Mouse (Mus musculus): ENCODE data around the gene Pagr1a.

Pagr1a gene

DNA sequence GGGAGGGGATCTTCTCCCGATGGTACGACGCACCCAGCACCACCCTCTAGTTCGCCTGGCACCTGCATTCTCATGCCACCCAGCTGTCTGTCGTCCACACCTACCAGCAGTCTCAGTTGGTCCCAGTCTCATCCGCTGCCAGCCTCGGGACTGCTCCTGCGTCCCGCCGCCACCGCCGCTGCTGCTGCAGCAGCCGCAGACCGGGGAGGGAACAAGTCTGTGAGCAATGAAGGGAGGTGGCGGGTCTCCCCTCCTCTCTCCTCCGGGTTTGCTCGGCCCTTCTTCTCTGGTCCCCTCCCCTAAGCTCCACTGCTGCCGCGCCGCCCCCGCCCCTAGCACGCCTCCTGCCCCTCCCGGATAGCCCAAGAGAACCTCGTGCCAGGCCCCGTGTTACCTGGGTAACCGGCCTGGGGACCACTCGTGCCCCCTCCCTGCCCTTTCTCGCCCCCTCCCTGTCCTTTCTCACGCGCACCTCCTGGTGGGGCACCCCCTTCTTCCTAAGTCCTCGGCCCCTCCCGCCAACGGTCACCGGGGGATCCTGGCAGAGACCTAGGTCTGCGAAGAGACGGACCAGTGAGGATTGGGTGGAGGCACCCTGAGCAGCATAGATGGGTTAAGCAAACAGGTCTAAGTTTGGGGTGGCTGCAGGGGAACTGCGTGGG is 3.9 kb upstream of the Pagr1a start, which contains the start of the genes Gm42742 and Prrt2:
TSS of gene Gm42742 (minus strand) at position 197 of the 662 bp plus-strand sequence.
TSS of gene Prrt2 (minus strand) at position 311 of the 662 bp plus-strand sequence.
- DNase-seq (ENCODE audit: low spot score), result peak; percentile 55

DNA sequence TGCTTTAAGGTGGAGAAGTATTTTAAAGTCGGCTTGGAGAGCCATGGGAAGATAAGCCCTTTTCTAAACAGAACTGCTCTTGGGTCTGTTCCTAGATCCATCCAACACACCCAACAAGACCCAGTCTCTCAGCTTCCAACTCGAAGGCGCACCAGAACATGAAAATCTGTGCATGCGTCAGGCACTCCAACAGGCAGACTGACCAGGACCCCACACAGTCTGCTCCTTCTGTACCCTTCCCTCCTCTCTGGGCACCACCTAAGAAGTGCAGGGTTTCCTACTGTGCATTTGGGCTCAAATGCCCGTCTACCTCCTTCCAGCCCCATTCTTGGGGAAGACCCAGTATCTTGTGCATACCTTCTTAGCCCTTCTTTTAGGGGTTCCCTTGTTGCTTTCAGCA is 3.3 kb upstream of the Pagr1a start:
- DNase-seq (ENCODE audit: low spot score), result no peak

DNA sequence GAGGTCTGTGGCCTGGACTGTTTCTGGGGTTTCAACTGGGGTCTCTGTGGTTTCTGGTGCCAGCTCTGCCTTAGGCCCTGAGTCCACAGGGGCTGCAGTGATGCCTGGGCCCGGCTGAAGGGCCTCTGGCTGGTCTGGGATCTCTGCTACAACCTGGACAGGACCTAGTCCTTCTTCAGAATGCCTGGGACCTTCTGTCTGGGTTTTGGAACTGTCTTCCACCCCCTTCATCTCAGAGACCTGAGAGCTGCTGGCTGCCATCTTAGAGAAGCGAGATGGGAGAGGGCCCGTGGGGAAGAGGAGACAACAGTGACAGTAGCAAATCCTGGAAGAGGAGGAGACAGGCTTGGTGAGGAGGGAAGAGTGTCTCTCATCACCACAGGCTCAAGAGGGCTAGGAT is 2.9 kb upstream of the Pagr1a start:
- DNase-seq (ENCODE audit: low spot score), result no peak

DNA sequence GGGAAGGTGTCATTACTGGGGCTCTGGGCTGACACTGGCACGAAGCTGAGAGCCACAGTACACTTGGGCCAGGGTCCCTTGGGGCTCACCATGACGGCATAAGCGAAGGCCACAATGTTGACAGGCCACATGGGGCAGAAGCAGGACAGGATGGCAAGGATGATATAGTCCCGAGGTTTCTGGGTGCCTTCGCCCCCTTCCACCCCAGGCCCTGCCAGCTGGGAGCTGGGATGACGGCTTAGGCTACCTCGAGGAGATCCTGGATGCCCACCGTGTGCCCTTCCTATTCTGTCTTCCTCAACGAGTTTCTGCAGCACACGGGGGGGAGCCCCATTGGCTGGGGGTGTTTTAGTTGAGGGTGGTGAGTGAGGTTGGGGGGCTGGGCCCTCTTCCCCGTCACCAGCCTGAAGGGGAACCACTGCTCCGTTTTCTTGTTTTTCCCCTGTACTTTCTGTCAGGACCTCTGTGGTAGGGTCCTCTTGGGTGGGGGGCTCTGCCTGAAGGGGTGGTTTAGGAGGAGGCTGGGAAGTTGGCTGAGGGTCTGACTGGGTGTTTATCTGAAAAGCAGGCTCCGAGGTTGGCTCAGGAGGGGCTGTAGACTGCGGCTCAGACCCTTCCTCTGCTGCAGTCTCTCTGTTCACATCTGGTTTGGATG is 2.3 kb upstream of the Pagr1a start:
- no peak for DNase-seq (ENCODE audit: low spot score)

DNA sequence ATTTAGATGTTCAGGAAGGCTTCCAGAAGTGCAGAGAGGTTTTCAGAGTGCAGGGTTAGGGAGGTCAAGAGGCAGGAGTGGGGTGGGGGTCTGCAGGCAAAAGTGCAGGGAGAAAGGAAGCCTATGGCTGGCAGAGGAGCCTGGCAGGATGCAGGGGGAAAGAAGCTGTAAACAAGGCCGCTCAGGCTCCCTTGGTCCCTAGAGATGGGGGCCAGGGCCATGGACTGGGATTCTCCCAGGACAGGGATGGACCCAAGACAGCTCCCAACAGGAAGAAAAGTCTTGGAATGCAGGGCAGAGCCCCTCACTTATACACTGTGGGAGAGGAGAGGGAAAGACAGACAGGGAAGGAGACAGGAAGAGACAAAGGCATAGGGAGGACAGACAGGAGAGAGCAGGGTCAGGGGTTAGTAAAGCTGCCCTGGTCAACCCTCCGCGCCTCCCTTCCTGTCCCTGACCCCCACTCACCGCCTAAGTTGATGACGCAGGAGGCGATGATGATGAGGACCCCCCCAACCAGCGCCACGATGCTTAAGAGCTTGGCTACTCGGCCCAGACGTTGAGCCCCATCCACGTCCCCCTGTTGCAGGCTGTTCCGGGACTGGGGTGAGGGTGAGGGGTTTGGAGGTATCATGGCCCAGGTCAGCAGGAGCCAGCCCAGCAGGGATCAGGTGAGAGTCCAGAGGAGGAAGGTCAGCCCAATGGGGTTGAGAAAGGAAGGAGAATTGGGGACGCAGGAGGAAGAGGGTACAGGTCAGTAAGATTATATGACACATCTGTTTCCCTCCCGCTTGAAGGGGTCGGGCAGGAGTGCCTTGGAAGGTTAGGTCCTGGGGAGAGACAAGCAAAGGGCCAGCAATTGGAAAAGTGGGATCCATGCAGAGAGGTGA is 1.5 kb upstream of the Pagr1a start:
- no peak for DNase-seq (ENCODE audit: low spot score)

DNA sequence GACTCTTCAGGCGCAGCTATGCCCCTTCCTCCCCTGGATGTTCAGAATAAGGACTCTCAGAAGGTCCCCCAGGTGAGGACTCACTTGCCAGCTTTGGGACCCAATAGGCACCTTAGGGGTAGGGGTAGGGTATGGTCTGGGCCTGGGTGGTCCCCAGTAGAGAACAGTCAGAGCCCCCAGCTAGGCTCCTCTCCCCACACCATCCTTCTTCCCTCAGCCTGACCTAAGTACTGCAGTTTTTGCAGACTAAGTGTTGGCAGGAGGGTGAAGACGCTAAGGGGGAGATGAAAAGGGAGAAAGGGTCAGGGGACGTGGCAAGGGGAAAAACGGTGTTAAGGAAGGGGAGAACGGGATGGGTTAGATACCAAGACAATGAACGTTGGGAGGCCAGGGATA is 796 bp upstream of the Pagr1a start:
- DNase-seq (ENCODE audit: low spot score), result no peak

DNA sequence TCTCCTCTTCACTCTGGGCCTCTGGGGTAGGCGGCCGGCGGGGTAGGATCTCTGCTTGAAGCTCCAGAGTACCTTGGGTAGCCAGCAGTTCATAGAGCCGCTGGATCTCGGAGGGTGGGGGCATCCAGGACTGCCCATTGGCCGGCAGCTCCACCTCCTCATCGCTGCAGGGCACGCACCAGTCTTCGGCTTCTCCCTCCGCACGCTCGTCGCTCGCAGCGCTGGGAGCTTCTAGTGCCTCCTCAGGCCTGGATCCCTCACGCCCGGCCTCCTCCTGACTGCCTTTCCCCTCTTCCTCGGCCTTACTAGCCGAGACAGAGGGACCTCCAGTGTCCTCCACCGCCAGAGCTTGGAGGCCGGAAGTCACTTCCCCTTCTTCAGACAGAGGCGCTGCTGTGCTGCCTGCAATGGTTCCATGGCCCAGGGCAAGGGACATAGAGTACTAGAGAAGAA is 640 bp downstream of the Pagr1a start:
- DNase-seq (ENCODE audit: low spot score), result peak; percentile 43

DNA sequence TGATC is 869 bp downstream of the Pagr1a start, which contains the start of gene Pagr1b:
TSS of gene Pagr1b (minus strand) at position 4 of the 5 bp plus-strand sequence.
- no peak for DNase-seq (ENCODE audit: low spot score)

DNA sequence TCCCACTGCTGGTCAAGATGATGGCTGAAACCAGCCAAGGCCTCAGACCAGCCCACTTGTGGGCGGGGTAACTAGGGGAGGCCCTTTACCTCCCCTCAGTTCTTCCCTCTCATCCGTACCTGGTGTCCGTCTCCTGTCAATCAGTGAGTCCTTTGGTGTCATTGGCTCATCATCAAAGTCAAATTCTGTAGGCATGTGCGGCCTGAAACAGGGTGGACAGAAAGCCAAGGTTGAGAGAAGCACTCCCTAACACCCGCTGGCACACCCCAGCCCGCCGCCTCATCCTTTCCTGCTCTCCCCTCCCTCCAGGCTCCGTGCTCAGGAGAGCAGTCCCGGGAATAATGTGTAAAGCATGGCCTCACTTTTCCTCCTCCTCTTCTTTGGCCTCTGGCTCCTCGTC is 1.1 kb downstream of the Pagr1a start:
- no peak for DNase-seq (ENCODE audit: low spot score)

DNA sequence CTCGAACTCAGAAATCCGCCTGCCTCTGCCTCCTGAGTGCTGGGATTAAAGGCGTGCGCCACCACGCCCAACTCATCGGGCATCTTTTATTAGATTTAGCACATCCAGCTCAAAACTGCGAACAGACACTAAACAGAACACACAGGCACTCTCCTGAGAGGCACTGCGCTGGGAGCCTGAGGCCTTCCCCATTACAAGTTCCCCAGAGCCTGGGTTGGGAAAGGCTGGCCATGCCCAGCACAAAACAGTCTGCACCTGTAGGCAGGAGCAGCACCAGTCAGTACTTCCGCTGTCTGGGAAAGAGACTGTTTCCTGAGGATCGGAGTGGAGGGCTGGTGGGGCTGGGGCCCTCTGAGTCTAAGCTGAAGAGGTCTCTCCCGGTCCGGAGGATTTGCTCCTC is 2.2 kb downstream of the Pagr1a start:
- no peak for DNase-seq (ENCODE audit: low spot score)

DNA sequence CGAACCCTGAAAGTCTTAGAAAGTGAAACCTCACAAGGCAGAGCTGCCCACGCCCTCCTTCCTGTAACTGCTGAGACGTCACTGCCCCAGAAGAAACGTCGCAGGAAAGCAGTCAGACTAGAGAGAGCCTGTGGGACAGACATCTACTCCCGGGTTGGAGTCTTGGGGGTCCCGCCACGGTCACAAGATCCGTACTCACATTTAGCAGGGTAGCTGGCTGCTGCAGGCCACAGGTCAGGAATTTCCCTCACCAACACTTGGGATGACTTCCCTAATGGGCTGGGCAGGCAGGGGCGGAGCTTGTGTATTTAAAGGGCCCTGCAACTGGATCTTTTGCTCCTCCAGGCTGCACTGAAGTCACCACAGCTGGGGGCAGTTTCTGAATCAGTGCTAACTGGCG is 2.8 kb downstream of the Pagr1a start, which contains the start of gene Mvp:
TSS of gene Mvp (minus strand) at position 302 of the 400 bp plus-strand sequence.
- DNase-seq (ENCODE audit: low spot score), result no peak

DNA sequence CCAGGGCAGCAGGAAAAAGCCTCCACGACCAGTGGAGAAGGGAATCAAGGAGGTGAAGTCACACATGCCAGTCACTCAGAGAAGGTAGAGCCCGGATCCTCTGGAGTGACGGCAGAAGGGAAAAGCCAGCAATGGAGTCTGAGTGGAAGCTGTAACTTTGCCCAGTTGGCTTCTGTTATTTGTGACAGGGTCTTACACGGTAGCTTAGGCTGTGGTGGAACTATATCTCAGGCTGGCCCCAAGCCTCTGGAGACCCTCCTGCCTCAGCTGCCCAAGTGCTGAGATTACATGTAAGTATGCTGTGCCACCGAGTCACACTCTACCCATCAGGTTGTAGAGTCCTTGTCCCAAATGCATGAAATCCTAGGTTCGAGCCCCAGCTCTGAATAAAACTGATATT is 3.8 kb downstream of the Pagr1a start:
- no peak for DNase-seq (ENCODE audit: low spot score)

DNA sequence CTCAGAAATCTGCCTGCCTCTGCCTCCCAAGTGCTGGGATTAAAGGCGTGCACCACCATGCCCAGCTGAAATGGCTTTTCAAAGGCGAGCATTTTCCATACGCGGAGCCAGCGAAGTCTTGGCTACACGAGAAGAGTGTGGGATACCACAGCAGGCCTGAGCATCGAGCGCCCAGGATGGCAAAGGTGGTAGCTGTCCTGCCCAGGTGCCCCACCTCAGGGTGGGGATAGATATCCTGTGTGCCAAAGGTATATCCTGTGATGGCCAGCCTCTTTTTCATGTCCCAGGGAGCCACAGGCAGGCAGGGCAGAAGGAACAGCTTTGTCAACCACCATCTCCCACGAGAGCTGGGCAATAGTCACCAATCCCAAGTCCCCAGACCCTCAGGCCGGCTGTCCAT is 4.3 kb downstream of the Pagr1a start:
- no peak for DNase-seq (ENCODE audit: low spot score)

DNA sequence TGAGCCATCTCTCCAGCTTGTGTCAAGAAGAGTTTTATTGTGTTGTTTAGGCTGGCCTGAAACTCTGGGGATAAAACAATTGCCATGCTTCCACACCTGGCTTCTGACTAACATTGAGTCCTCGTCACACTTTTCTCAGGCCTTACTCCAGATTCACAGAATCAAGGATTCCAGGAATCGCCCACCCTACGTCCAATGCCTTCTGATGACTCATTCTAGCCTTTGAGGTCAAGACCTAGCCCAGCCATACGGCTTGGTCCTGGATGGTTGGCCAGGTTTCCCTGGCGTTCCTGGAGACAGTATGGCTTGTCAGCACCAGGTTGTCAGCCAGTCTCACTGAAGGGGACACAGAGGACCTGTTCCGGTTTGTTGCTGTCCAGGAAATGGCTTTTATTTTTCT is 4.8 kb downstream of the Pagr1a start:
- DNase-seq (ENCODE audit: low spot score), result no peak

DNA sequence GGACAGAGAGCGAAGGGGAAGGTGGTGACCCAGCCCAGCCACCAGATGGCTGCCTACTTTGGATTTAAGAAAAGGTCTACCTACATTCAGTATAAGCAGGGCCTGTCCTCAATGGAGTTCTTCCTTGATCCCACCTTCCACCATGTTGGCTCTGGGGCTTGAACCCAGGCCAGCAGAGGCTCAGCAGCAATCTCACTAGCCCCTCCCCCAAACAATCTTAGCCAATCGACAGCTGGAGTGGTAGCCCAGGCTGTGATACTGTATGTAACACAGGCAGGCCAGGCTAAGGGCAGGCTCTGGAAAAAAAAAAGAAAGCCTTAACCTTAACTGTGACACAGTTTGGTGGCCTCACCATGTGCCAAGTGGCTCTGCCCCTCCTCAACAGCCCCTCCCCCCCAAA is 5.4 kb downstream of the Pagr1a start:
- DNase-seq (ENCODE audit: low spot score), result no peak

DNA sequence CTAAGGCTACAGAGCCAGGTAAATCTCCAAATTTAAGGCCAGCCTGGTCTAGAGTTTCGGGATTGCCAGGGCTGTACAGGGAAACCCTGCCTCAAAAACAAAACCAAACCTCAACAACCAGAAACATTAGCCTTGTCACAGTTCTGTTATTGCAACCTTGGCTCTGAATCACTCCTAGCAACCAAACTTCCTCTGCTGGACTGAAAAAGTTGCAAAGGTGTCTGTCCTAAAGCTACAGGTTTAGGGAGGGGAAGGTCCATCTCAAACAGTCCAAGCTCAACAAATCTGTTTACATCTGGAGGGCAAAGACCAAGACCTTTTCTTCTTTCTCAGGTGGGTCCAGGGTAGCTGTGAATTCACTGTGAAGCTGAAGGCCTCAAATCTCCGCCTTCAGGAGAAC is 6.1 kb downstream of the Pagr1a start:
- DNase-seq (ENCODE audit: low spot score), result no peak

DNA sequence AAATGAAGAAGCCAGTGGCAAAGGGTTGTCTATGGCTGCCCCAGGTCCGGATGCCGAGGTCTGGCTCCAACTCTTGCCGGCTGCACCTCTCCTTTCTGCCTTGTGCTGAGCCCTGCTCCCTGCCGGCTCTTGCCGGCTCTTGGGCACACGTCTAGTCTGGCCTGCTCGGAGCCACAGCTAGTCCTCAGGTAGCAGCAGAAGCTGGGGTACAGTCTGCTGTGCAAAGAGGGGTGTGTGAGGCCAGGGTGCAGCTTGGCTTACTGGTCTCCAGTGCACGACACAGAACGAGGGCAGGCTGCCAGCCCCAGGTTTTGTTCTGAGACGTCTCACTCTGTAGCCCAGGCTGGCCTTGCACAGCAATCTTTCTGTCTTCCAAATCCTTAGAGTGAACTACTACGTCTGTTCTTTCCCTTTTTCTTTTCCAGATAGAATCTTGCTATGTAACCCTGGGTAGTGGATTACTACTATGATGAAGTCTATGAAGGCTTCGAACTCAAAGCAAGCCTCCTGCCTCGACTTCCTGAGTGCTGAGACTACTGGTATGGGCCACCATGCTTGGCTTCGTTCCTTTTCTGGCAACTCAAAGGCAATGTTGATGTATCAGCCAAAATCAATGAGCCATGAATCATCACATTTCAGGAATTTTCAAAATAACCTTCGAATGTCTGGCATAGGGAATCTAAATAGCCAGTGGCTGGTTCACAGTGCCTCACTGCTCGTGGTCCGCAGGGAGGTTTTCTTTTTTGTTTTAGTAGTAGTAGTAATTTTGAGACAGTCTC is 7.7 kb downstream of the Pagr1a start:
- DNase-seq (ENCODE audit: low spot score), result no peak

DNA sequence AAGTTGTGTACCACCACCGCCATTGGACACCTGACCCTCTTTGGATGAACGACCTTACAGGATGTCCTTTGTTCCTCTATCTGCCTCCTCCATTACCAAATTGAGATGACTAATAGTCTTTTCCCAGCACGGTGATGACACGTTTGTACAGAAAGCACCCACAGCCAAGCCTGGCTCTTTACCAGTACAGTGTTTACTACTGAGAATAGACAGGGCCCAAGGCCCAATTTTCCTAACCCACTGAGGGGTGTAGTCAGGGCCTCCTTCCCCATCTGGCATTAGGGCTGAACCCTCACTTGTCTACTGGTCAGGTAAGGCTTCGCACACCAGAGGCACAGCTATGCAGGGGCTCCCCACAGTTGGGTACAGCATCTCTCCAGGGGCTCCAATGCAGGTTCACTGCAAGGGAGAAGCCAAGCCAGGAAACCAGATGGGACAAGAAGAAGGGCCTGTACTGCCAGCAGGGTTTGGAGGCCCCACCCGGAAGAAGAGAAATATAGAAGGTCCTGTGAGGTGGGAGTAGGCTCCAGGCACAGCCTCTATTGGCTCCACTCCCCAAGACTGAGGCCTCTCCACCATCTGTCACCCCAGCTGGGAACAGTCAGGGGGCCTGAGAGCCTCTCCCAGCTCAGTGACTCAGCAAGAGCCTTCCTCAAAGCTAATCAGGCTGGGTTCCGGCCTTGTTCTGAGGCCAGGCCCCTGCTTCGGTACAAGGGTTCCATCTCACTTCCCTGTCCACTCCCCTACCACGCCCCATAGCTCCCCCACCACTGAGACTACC is 8.7 kb downstream of the Pagr1a start:
- DNase-seq (ENCODE audit: low spot score), result peak; percentile 54

DNA sequence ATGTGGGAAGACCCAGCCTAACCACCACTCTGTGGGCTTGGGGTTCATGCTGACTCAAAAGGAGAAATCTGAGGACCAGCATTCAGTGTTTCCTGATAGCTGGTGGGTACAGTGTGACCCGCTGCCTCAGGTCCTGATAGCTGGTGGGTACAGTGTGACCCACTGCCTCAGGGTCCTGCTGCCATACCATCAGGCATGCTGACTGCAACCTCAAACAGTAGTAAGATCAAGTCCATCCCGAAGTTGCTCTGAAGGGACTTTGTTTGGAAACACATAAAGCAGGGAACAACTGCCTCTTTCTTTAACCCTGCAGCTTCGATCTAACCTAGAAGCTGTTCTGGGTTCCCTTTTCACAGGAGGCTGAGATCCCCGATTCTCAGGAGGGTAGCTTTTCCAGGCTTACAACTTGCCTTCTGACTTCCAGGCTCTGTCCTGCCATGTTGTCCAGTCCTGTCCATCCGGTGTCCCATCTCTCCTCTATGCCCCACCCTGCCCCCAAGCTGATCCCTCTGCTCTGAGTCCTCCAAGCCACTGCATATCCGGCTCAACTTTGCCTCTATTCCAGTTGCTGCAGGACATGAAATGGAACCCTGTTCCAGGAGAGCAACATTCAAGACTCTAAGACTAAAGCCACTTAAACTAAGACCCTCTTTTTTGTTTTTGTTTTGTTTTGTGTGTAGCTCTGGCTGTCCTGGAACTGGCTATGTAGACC is 9.7 kb downstream of the Pagr1a start:
- DNase-seq (ENCODE audit: low spot score), result no peak

DNA sequence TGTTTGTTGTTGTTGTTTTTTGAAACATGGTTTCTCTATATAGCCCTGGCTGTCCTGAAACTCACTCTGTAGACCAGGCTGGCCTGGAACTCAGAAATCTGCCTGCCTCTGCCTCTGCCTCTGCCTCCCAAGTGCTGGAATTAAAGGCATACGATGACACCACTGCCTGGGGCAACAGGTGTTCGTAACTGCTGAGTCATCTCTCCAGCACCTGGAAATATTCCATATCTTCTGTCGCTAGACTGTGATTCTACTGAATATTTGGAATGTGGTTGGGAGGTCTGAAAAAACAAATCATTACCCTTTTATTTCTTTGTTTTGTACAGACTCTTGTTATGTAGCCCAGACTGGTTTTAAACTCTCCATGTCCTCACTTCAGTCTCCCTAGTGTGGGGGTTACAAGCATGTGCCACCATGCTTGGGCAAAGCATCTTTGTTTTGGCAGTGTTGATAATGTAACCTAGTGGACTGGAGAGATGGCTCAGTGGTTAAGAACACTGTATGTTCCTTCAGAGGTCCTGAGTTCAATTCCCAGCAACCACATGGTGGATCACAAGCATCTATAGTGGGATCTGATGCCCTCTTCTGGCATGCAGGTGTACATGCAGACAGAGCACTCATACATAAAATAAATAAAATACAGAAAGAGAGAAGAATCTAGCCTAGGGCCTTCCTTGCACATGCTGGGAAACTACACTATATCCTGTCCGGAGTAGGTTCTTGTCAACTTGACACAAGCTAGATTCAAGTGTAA is 12.9 kb downstream of the Pagr1a start:
- no peak for DNase-seq (ENCODE audit: low spot score)
